Mouse (Mus musculus): ENCODE results near the gene Frk.
"Not testable (repeated sequence)": the region's sequence is repeated elsewhere in the genome, so short reads cannot be mapped to it uniquely, and the experiment has no call there.

The Frk gene

GRCm38 (mm10) chr10:34618490-34618889, 135.3 kb downstream of the Frk start:
- DNase-seq = no peak

GRCm38 (mm10) chr10:34620540-34620939, 137.3 kb downstream of the Frk start:
- not testable (repeated sequence) for DNase-seq

- DNase-seq = no peak
Measured at GRCm38 (mm10) chr10:34638245-34638644, 155.0 kb downstream of the Frk start.
